Mouse (Mus musculus) liver, embryonic 14.5 days (tissue): ENCODE measurements around the gene Fbxw7. TPM values are rescaled to one million over a fixed set of nuclear protein-coding genes. Genes with fewer than 3 reads are reported as not detected.

Experiments
- ATAC-seq: fragments of 200-750 bp; cut with Nextera tagmentation; 2 replicates; pipeline ENCODE4 v1.8.0; 2017; ENCODE audit warnings: moderate number of reproducible peaks, mild to moderate bottlenecking, moderate library complexity; ENCODE audit not compliant: insufficient read depth
- DNase-seq, 3 experiments: peaks; one replicate each; pipeline ENCODE4 v3.0.0-alpha.2; 2012 to 2013; ENCODE audit warnings: low read depth in 3 of 3, low spot score in 3 of 3
- H3K27ac ChIP-seq: fragments of 300-500 bp; sonication (generic); 2 replicates; pipeline ENCODE4 v1.5.1; 2014; ENCODE audit warnings: moderate library complexity, mild to moderate bottlenecking, control low read depth, inconsistent platforms
- H3K27me3 ChIP-seq: fragments of 300-500 bp; sonication (generic); 2 replicates; pipeline ENCODE4 v1.6.1; 2014; ENCODE audit warnings: mild to moderate bottlenecking, low read length, moderate library complexity; ENCODE audit not compliant: control insufficient read depth, insufficient read depth
- H3K36me3 ChIP-seq: fragments of 300-500 bp; sonication (generic); replicated peaks from 2 replicates; pipeline ENCODE4 v1.6.1; 2014; ENCODE audit warnings: low read depth; ENCODE audit not compliant: control insufficient read depth, insufficient read depth
- H3K4me1 ChIP-seq, 2 experiments: fragments of 200-500 bp in 1 of 2; fragments of 300-500 bp in 1 of 2; sonication (generic) in 1 of 2; replicated peaks; 2 replicates each; pipeline ENCODE4 v1.6.1; 2012 to 2014; ENCODE audit warnings: antibody characterized with exemption in 1 of 2, inconsistent platforms in 1 of 2, low read length in 1 of 2; ENCODE audit not compliant: control insufficient read depth in 2 of 2, insufficient read depth in 2 of 2
- H3K4me2 ChIP-seq: fragments of 300-500 bp; sonication (generic); 2 replicates; pipeline ENCODE4 v1.6.1; 2014; ENCODE audit warnings: low read depth, mild to moderate bottlenecking, control low read depth, moderate library complexity
- H3K4me3 ChIP-seq, 2 experiments: fragments of 200-500 bp in 1 of 2; fragments of 300-500 bp in 1 of 2; sonication (generic) in 1 of 2; 2 replicates each; pipeline ENCODE4 v1.5.1; 2012 to 2014; ENCODE audit warnings: low read depth in 2 of 2, low read length in 2 of 2, mild to moderate bottlenecking in 2 of 2, control low read depth in 1 of 2, inconsistent platforms in 1 of 2, moderate library complexity in 1 of 2; ENCODE audit not compliant: insufficient read depth in 1 of 2
- H3K9ac ChIP-seq: fragments of 300-500 bp; sonication (generic); replicated peaks from 2 replicates; pipeline ENCODE4 v1.6.1; 2014; ENCODE audit warnings: mild to moderate bottlenecking, control low read depth, moderate library complexity
- H3K9me3 ChIP-seq: fragments of 300-500 bp; sonication (generic); 2 replicates; pipeline ENCODE4 v1.6.1; 2016; ENCODE audit warnings: low read length, mixed read lengths; ENCODE audit not compliant: control insufficient read depth
- CTCF ChIP-seq: IDR thresholded peaks from 2 replicates; pipeline ENCODE4 v1.5.1; 2016; ENCODE audit warnings: antibody characterized with exemption, low read depth, control low read depth
- EP300 ChIP-seq: IDR thresholded peaks from 2 replicates; pipeline ENCODE4 v1.6.1; 2016; ENCODE audit warnings: antibody characterized with exemption, low read depth
- WGBS: fragments of 180-500 bp; shearing (Covaris S2); extraction: QIAGEN DNeasy Blood & Tissue Kit; methylation state at CpG from one replicate; pipeline ENCODE4 v1.1.7; 2014; ENCODE audit not compliant: insufficient replicate concordance; 5-methylcytosine and 5-hydroxymethylcytosine counted together
- polyA plus RNA-seq, 2 experiments: library from polyadenylated mRNA; depleted of rRNA in 1 of 2; stranded (reverse) in 1 of 2; unstranded in 1 of 2; fragments of >200 nt; fragmentation: Nextera tagmentation in 1 of 2; extraction: Ambion mirVana in 1 of 2; gene quantifications; 2 replicates each; pipeline versions ENCODE4 v1.2.1 to v1.2.3; 2012 to 2014

Fbxw7 gene
- polyA plus RNA-seq, 2 experiments = 2.4 to 2.5 TPM

- Histone ChIP-seq H3K4me2 (no peak overlapping the region), H3K9me3 (no peaks in the 10 kb centered on the region), H3K4me1 (no peaks in the 10 kb centered on the region), H3K4me3 (no peak overlapping the region), H3K27ac (no peak overlapping the region), H3K9ac (no peak overlapping the region), H3K36me3 (no peaks in the 10 kb centered on the region), H3K27me3 (no peaks in the 10 kb centered on the region)
- 72% methylated on average over 9 of the region's 9 CpGs for whole genome bisulfite sequencing
- ATAC-seq = no peak
- no peak for TF ChIP-seq EP300
- no peak for TF ChIP-seq CTCF
- no peak for DNase-seq
These were observed 200.6 kb downstream of the Fbxw7 start for GRCm38 (mm10) chr3:85015667-85016066.

DNA sequence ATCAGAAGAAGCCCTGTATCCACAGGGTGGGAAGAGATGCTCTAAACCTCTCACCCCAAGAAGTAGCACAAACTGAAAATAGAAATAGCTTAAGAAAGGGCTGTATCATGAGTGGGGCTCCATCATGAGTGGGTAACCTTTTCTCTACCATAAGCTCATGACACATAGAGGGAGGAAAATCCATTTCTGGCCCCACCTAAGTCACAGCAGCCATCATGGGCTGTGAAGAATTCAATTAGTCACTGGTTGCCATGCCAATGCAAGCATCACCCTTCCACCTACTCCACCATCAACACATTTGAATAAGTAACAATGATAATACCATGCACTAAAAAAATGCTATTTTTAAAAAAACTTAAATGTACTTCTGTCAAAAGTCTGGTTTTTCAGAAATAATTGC, 205.1 kb downstream of the Fbxw7 start:
- H3K9me3 ChIP-seq = no peaks in the 10 kb centered on the region
- TF ChIP-seq EP300 = no peak
- no peaks in the 10 kb centered on the region for H3K4me1 ChIP-seq
- no peak overlapping the region for H3K27ac ChIP-seq
- no peak overlapping the region for H3K4me2 ChIP-seq
- no peaks in the 10 kb centered on the region for H3K27me3 ChIP-seq
- no peak overlapping the region for H3K9ac ChIP-seq
- ATAC-seq (no peak), DNase-seq (no peak)
- H3K4me3 ChIP-seq = no peak overlapping the region
- no peaks in the 10 kb centered on the region for H3K36me3 ChIP-seq

GRCm38 (mm10) chr3:85021816-85022215, 206.7 kb downstream of the Fbxw7 start:
- Histone ChIP-seq H3K4me3 (no peak overlapping the region), H3K4me1 (no peaks in the 10 kb centered on the region), H3K9ac (no peak overlapping the region), H3K27ac (no peak overlapping the region), H3K9me3 (no peaks in the 10 kb centered on the region), H3K36me3 (no peaks in the 10 kb centered on the region), H3K4me2 (no peak overlapping the region), H3K27me3 (no peaks in the 10 kb centered on the region)
- TF ChIP-seq EP300 (no peak), CTCF (no peak)
- 73% methylated on average over 6 of the region's 6 CpGs for WGBS
- ATAC-seq = no peak
- DNase-seq = no peak

- DNase-seq (no peak), ATAC-seq (no peak)
- H3K9me3 ChIP-seq = no peaks in the 10 kb centered on the region
- no peak overlapping the region for H3K4me2 ChIP-seq
- no peaks in the 10 kb centered on the region for H3K4me1 ChIP-seq
- no peaks in the 10 kb centered on the region for H3K27me3 ChIP-seq
- 49% methylated on average over 11 of the region's 11 CpGs for WGBS
- TF ChIP-seq CTCF = no peak
- no peak for TF ChIP-seq EP300
- H3K27ac ChIP-seq = no peak overlapping the region
- no peaks in the 10 kb centered on the region for H3K36me3 ChIP-seq
- no peak overlapping the region for H3K4me3 ChIP-seq
- no peak overlapping the region for H3K9ac ChIP-seq
These were observed 207.7 kb downstream of the Fbxw7 start for GRCm38 (mm10) chr3:85022800-85023199.

- ATAC-seq (no peak), DNase-seq (no peak)
- no peak overlapping the region for H3K9ac ChIP-seq
- WGBS = 52% methylated on average over 2 of the region's 2 CpGs
- H3K4me3 ChIP-seq = no peak overlapping the region
- H3K4me2 ChIP-seq = no peak overlapping the region
- H3K27ac ChIP-seq = no peak overlapping the region
- TF ChIP-seq EP300 (no peak), CTCF (no peak)
- no peaks in the 10 kb centered on the region for H3K27me3 ChIP-seq
- no peaks in the 10 kb centered on the region for H3K9me3 ChIP-seq
- no peaks in the 10 kb centered on the region for H3K36me3 ChIP-seq
- no peaks in the 10 kb centered on the region for H3K4me1 ChIP-seq
These were observed 209.2 kb downstream of the Fbxw7 start for GRCm38 (mm10) chr3:85024237-85024636.
